Mouse (Mus musculus): ENCODE measurements around the gene Krtap5-4. TPM values are rescaled to one million over a fixed set of nuclear protein-coding genes. Genes with fewer than 3 reads are reported as not detected.
"Not testable (repeated sequence)": the region's sequence is repeated elsewhere in the genome, so short reads cannot be mapped to it uniquely, and the experiment has no call there.

Krtap5-4 gene
- total RNA-seq, 4 experiments from 2014 or later, result not detected

- DNase-seq (ENCODE audit: low spot score in 2 of 2), result not testable (repeated sequence)
These were observed 18.4 kb downstream of the Krtap5-4 start for GRCm38 (mm10) chr7:142321637-142322306.

GRCm38 (mm10) chr7:142322641-142323040 is 19.3 kb downstream of the Krtap5-4 start:
- DNase-seq (ENCODE audit: low spot score in 2 of 2), result no peak

- no peak for DNase-seq (ENCODE audit: low spot score in 2 of 2)
These were observed 20.2 kb downstream of the Krtap5-4 start for GRCm38 (mm10) chr7:142323396-142324117.

- DNase-seq (ENCODE audit: low spot score in 2 of 2), result no peak
These were observed 23.5 kb downstream of the Krtap5-4 start for GRCm38 (mm10) chr7:142326714-142327445.

GRCm38 (mm10) chr7:142328507-142328906 is 25.2 kb downstream of the Krtap5-4 start:
- no peak for DNase-seq (ENCODE audit: low spot score in 2 of 2)

GRCm38 (mm10) chr7:142330271-142330724 is 26.9 kb downstream of the Krtap5-4 start:
- DNase-seq (ENCODE audit: low spot score in 2 of 2), result no peak

- DNase-seq (ENCODE audit: low spot score in 2 of 2), result no peak
These were observed 27.9 kb downstream of the Krtap5-4 start for GRCm38 (mm10) chr7:142331281-142331680.

GRCm38 (mm10) chr7:142332741-142333140 is 29.4 kb downstream of the Krtap5-4 start:
- not testable (repeated sequence) for DNase-seq (ENCODE audit: low spot score in 2 of 2)

GRCm38 (mm10) chr7:142334246-142334645 is 30.9 kb downstream of the Krtap5-4 start:
- peak; percentile 70 to 83 for DNase-seq (ENCODE audit: low spot score in 2 of 2)

- no peak for DNase-seq (ENCODE audit: low spot score in 2 of 2)
These were observed 31.8 kb downstream of the Krtap5-4 start for GRCm38 (mm10) chr7:142335151-142335550.

- DNase-seq (ENCODE audit: low spot score in 2 of 2), result no peak
These were observed 37.1 kb downstream of the Krtap5-4 start for GRCm38 (mm10) chr7:142340269-142340970.

GRCm38 (mm10) chr7:142341564-142342246 is 38.4 kb downstream of the Krtap5-4 start:
- DNase-seq (ENCODE audit: low spot score in 2 of 2), result no peak

- no peak for DNase-seq (ENCODE audit: low spot score in 2 of 2)
These were observed 38.9 kb downstream of the Krtap5-4 start for GRCm38 (mm10) chr7:142342247-142342640.

GRCm38 (mm10) chr7:142347542-142347941 is 44.2 kb downstream of the Krtap5-4 start:
- no peak for DNase-seq (ENCODE audit: low spot score in 2 of 2)

GRCm38 (mm10) chr7:142349308-142349961 is 46.1 kb downstream of the Krtap5-4 start:
- no peak for DNase-seq (ENCODE audit: low spot score in 2 of 2)

- DNase-seq (ENCODE audit: low spot score in 2 of 2), result no peak
These were observed 48.2 kb downstream of the Krtap5-4 start for GRCm38 (mm10) chr7:142351569-142351968.

GRCm38 (mm10) chr7:142353854-142354253 is 50.5 kb downstream of the Krtap5-4 start:
- DNase-seq (ENCODE audit: low spot score in 2 of 2), result no peak
